Mouse (Mus musculus): ENCODE data around the gene Slc33a1. TPM values are rescaled to one million over a fixed set of nuclear protein-coding genes. Genes with fewer than 3 reads are reported as not detected.

The Slc33a1 gene
- polyA plus RNA-seq, 1 experiment from 2014 or later, result 18.4 TPM

GRCm38 (mm10) chr3:63938928-63939327, 25.6 kb downstream of the Slc33a1 start:
- WGBS, result 83% methylated on average over 2 of the region's 2 CpGs
- ATAC-seq (replicated peaks), result no peak
- Histone ChIP-seq H3K36me3 (0 out of 2 replicates have a peak, but pooled peaks cover 2% of the 10 kb centered on the region), H3K4me2 (replicated peaks) (no peak overlapping the region), H3K4me1 (no peaks in the 10 kb centered on the region), H3K9ac (replicated peaks) (no peak overlapping the region), H3K4me3 (no peak overlapping the region), H3K9me3 (no peaks in the 10 kb centered on the region), H3K27ac (replicated peaks) (no peak overlapping the region), H3K27me3 (no peaks in the 10 kb centered on the region)

GRCm38 (mm10) chr3:63928878-63929859, 35.4 kb downstream of the Slc33a1 start, which contains the start of gene E130311K13Rik:
TSS of gene E130311K13Rik (minus strand) at chr3:63929472.
- Histone ChIP-seq H3K36me3 (no peaks in the 10 kb centered on the region), H3K9ac (replicated peaks) (peak within 1 kb of the TSS; percentile 96), H3K9me3 (no peaks in the 10 kb centered on the region), H3K27ac (replicated peaks) (peak within 1 kb of the TSS; percentile 70), H3K27me3 (no peaks in the 10 kb centered on the region), H3K4me1 (no peaks in the 10 kb centered on the region), H3K4me3 (peak within 1 kb of the TSS; percentile 86), H3K4me2 (replicated peaks) (peak within 1 kb of the TSS; percentile 75)
- peak; percentile 96 for ATAC-seq (replicated peaks)
- WGBS, result 5% methylated on average over 46 of the region's 48 CpGs

- Histone ChIP-seq H3K27ac (replicated peaks) (no peak overlapping the region), H3K4me2 (replicated peaks) (no peak overlapping the region), H3K9ac (replicated peaks) (no peak overlapping the region), H3K4me3 (no peak overlapping the region), H3K4me1 (no peaks in the 10 kb centered on the region), H3K36me3 (peaks cover 6% of the 10 kb centered on the region; the same call in 1 of the 2 replicates), H3K9me3 (no peaks in the 10 kb centered on the region), H3K27me3 (no peaks in the 10 kb centered on the region)
- ATAC-seq (replicated peaks), result no peak
- 51% methylated on average over 3 of the region's 3 CpGs for WGBS
Observed at GRCm38 (mm10) chr3:63919634-63920033, 44.9 kb downstream of the Slc33a1 start.

GRCm38 (mm10) chr3:63910301-63910700, 54.3 kb downstream of the Slc33a1 start:
- no peak for ATAC-seq (replicated peaks)
- no peak overlapping the region for H3K4me3 ChIP-seq
- peaks cover 2% of the 10 kb centered on the region for H3K4me1 ChIP-seq
- no peak overlapping the region for H3K9ac ChIP-seq (replicated peaks)
- H3K27ac ChIP-seq (replicated peaks), result no peak overlapping the region
- H3K36me3 ChIP-seq, result no peaks in the 10 kb centered on the region
- 86% methylated on average over 4 of the region's 4 CpGs for WGBS
- H3K4me2 ChIP-seq (replicated peaks), result no peak overlapping the region
- H3K27me3 ChIP-seq, result no peaks in the 10 kb centered on the region
- H3K9me3 ChIP-seq, result no peaks in the 10 kb centered on the region

- peak overlapping the region; percentile 49 for H3K4me2 ChIP-seq (replicated peaks)
- H3K27me3 ChIP-seq, result no peaks in the 10 kb centered on the region
- H3K27ac ChIP-seq (replicated peaks), result no peak overlapping the region
- no peaks in the 10 kb centered on the region for H3K36me3 ChIP-seq
- H3K4me1 ChIP-seq, result peaks cover 11% of the 10 kb centered on the region
- under 1% methylated on average over 18 of the region's 18 CpGs for WGBS
- ATAC-seq (replicated peaks), result peak; percentile 47; the same call in 1 of the 2 replicates
- H3K9ac ChIP-seq (replicated peaks), result peak overlapping the region; percentile 44
- H3K4me3 ChIP-seq, result peak overlapping the region; percentile 36
- no peaks in the 10 kb centered on the region for H3K9me3 ChIP-seq
Observed at GRCm38 (mm10) chr3:63905241-63905640, 59.3 kb downstream of the Slc33a1 start.

- H3K27me3 ChIP-seq, result no peaks in the 10 kb centered on the region
- H3K9ac ChIP-seq (replicated peaks), result no peak overlapping the region
- peaks cover 19% of the 10 kb centered on the region for H3K4me1 ChIP-seq
- no peaks in the 10 kb centered on the region for H3K9me3 ChIP-seq
- no peak overlapping the region for H3K27ac ChIP-seq (replicated peaks)
- no peak for ATAC-seq (replicated peaks)
- 66% methylated on average over 2 of the region's 2 CpGs for WGBS
- H3K4me3 ChIP-seq, result no peak overlapping the region
- no peaks in the 10 kb centered on the region for H3K36me3 ChIP-seq
- H3K4me2 ChIP-seq (replicated peaks), result no peak overlapping the region
Observed at GRCm38 (mm10) chr3:63904157-63904556, 60.4 kb downstream of the Slc33a1 start.

- Histone ChIP-seq H3K9me3 (no peaks in the 10 kb centered on the region), H3K4me3 (peak overlapping the region; percentile 68), H3K27me3 (no peaks in the 10 kb centered on the region), H3K9ac (replicated peaks) (peak overlapping the region; percentile 66; the same call in 1 of the 2 replicates), H3K36me3 (no peaks in the 10 kb centered on the region), H3K4me2 (replicated peaks) (peak overlapping the region; percentile 80), H3K4me1 (peaks cover 25% of the 10 kb centered on the region), H3K27ac (replicated peaks) (peak overlapping the region; percentile 90)
- under 1% methylated on average over 12 of the region's 12 CpGs for WGBS
- ATAC-seq (replicated peaks), result peak; percentile 16
Observed at GRCm38 (mm10) chr3:63900021-63900571, 64.5 kb downstream of the Slc33a1 start.

GRCm38 (mm10) chr3:63899309-63899695, 65.3 kb downstream of the Slc33a1 start, which contains the start of gene Plch1:
TSS of gene Plch1 (minus strand) at chr3:63899472.
- Histone ChIP-seq H3K36me3 (no peaks in the 10 kb centered on the region), H3K9me3 (no peaks in the 10 kb centered on the region), H3K4me3 (peak within 1 kb of the TSS; percentile 68), H3K27ac (replicated peaks) (peak within 1 kb of the TSS; percentile 90), H3K4me1 (peaks cover 23% of the 10 kb centered on the region), H3K27me3 (no peaks in the 10 kb centered on the region), H3K9ac (replicated peaks) (peak within 1 kb of the TSS; percentile 66), H3K4me2 (replicated peaks) (peak within 1 kb of the TSS; percentile 80)
- 0% methylated on average over 12 of the region's 12 CpGs for WGBS
- peak; percentile 86 for ATAC-seq (replicated peaks)

- peak; percentile 92 for ATAC-seq (replicated peaks)
- peak overlapping the region; percentile 90 for H3K27ac ChIP-seq (replicated peaks)
- peak overlapping the region; percentile 66 for H3K9ac ChIP-seq (replicated peaks)
- peak overlapping the region; percentile 80 for H3K4me2 ChIP-seq (replicated peaks)
- H3K9me3 ChIP-seq, result no peaks in the 10 kb centered on the region
- peaks cover 23% of the 10 kb centered on the region for H3K4me1 ChIP-seq
- peak overlapping the region; percentile 68 for H3K4me3 ChIP-seq
- no peaks in the 10 kb centered on the region for H3K36me3 ChIP-seq
- H3K27me3 ChIP-seq, result no peaks in the 10 kb centered on the region
- under 1% methylated on average over 41 of the region's 41 CpGs for WGBS
Observed at GRCm38 (mm10) chr3:63898581-63899308, 65.8 kb downstream of the Slc33a1 start.

GRCm38 (mm10) chr3:63897177-63897576, 67.4 kb downstream of the Slc33a1 start:
- no peaks in the 10 kb centered on the region for H3K36me3 ChIP-seq
- no peak overlapping the region for H3K4me3 ChIP-seq
- peaks cover 23% of the 10 kb centered on the region for H3K4me1 ChIP-seq
- H3K9me3 ChIP-seq, result no peaks in the 10 kb centered on the region
- H3K27me3 ChIP-seq, result no peaks in the 10 kb centered on the region
- ATAC-seq (replicated peaks), result no peak
- no peak overlapping the region for H3K9ac ChIP-seq (replicated peaks)
- no peak overlapping the region for H3K27ac ChIP-seq (replicated peaks)
- WGBS, result 8% methylated on average over 1 of the region's 1 CpGs
- H3K4me2 ChIP-seq (replicated peaks), result peak overlapping the region; percentile 80

- H3K4me2 ChIP-seq (replicated peaks), result no peak overlapping the region
- H3K4me3 ChIP-seq, result no peak overlapping the region
- H3K36me3 ChIP-seq, result no peaks in the 10 kb centered on the region
- 36% methylated on average over 4 of the region's 4 CpGs for whole genome bisulfite sequencing
- no peak overlapping the region for H3K9ac ChIP-seq (replicated peaks)
- H3K9me3 ChIP-seq, result no peaks in the 10 kb centered on the region
- no peak for ATAC-seq (replicated peaks)
- H3K27ac ChIP-seq (replicated peaks), result no peak overlapping the region
- peaks cover 23% of the 10 kb centered on the region for H3K4me1 ChIP-seq
- H3K27me3 ChIP-seq, result no peaks in the 10 kb centered on the region
Observed at GRCm38 (mm10) chr3:63896303-63896702, 68.3 kb downstream of the Slc33a1 start.
